Mouse (Mus musculus): ENCODE results near the gene Skap1. TPM values are rescaled to one million over a fixed set of nuclear protein-coding genes. Genes with fewer than 3 reads are reported as not detected.

The Skap1 gene
- total and polyA plus RNA-seq, 2 experiments from 2014 or later = 0.11 TPM; not detected in 1

DNA sequence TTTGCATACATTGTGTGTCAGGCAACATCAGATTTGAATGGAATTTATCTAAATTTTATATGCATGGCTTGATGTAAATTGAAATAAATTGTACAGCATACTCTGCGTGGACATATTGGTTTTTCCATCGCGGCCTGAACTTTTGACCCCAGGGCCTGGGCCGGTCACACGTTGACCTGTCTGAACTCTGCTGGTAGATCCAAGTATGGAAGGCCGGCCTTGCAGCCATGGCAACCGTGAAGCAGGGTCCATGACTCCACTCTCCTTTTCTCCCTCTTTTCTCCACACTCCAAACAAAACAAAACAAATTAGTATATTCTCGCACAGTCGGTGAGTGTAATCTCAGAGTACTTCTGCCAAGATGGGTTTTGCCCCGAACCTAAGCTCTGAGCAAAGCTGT, 118.2 kb downstream of the Skap1 start:
- H3K27ac ChIP-seq (ENCODE audit: low read depth) = no peak overlapping the region
- H3K36me3 ChIP-seq (replicated peaks; ENCODE audit: control insufficient read depth, insufficient read depth, low read length) = no peaks in the 10 kb centered on the region
- H3K9ac ChIP-seq (replicated peaks; ENCODE audit: low read depth, low read length) = no peak overlapping the region
- TF ChIP-seq CTCF (IDR thresholded peaks at IDR 0.05; ENCODE audit: low read depth) (no peak), EP300 (IDR thresholded peaks at IDR 0.05; ENCODE audit: low read depth) (no peak)
- H3K4me1 ChIP-seq (ENCODE audit: control insufficient read depth, insufficient read depth) = no peaks in the 10 kb centered on the region
- 56% methylated on average over 10 of the region's 10 CpGs for WGBS
- no peak overlapping the region for H3K4me3 ChIP-seq (ENCODE audit: low read depth, low read length)
- no peak overlapping the region for H3K4me2 ChIP-seq (ENCODE audit: low read depth, low read length)
- no peak for DNase-seq (ENCODE audit: low spot score)
- no peaks in the 10 kb centered on the region for H3K9me3 ChIP-seq (replicated peaks; ENCODE audit: control insufficient read depth, low read length)
- no peak for ATAC-seq (ENCODE audit: insufficient read depth, low read depth)
- peaks cover 20% of the 10 kb centered on the region for H3K27me3 ChIP-seq (ENCODE audit: control insufficient read depth, insufficient read depth, low read length)

DNA sequence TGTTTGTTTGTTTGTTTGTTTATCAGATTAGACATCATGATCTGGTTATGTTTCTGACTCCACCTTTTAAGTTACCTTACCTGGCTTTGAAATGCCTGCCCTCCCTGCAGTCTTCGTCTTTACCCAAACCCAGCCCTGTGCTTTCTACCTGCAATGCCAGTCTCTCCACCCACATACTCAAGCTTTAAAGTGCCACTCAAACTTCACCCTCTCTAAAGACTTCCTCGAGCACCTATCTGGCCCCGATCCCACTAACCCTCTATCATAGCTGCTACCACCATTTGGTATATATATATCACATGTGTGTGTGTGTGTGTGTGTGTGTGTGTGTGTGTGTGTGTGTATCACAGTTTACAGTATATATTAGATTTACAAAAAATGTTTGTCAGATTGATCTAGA, 125.4 kb downstream of the Skap1 start:
- Histone ChIP-seq H3K27me3 (ENCODE audit: control insufficient read depth, insufficient read depth, low read length) (0 out of 2 replicates have a peak, but pooled peaks cover 2% of the 10 kb centered on the region), H3K4me1 (ENCODE audit: control insufficient read depth, insufficient read depth) (no peaks in the 10 kb centered on the region), H3K36me3 (replicated peaks; ENCODE audit: control insufficient read depth, insufficient read depth, low read length) (no peaks in the 10 kb centered on the region), H3K4me3 (ENCODE audit: low read depth, low read length) (no peak overlapping the region), H3K4me2 (ENCODE audit: low read depth, low read length) (no peak overlapping the region), H3K9me3 (replicated peaks; ENCODE audit: control insufficient read depth, low read length) (no peaks in the 10 kb centered on the region), H3K27ac (ENCODE audit: low read depth) (no peak overlapping the region), H3K9ac (replicated peaks; ENCODE audit: low read depth, low read length) (no peak overlapping the region)
- 60% methylated on average over 3 of the region's 3 CpGs for WGBS
- no peak for DNase-seq (ENCODE audit: low spot score)
- ATAC-seq (ENCODE audit: insufficient read depth, low read depth) = no peak
- no peak for TF ChIP-seq EP300 (IDR thresholded peaks at IDR 0.05; ENCODE audit: low read depth)
- no peak for TF ChIP-seq CTCF (IDR thresholded peaks at IDR 0.05; ENCODE audit: low read depth)

DNA sequence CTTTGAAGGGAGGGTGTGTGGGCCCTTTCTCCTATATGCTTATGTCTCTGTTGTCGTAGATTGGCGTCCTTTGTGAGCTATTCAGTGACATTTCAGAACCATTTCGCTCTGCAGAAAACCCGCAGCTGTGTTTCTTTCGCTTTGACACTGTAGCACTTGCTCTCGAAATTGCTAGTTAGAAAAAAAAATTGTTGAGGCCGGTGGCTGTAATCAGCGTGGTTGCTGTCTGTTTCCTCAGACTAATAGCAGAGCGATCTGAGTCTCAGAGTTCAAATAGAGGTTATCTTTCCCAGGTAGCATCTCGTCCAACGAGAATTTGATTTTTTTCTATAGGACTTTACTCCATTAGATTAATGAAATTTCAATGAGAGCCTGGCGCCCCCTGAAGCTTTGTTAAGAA, 131.5 kb downstream of the Skap1 start:
- no peak overlapping the region for H3K27ac ChIP-seq (ENCODE audit: low read depth)
- no peak for DNase-seq (ENCODE audit: low spot score)
- no peaks in the 10 kb centered on the region for H3K27me3 ChIP-seq (ENCODE audit: control insufficient read depth, insufficient read depth, low read length)
- no peak overlapping the region for H3K4me3 ChIP-seq (ENCODE audit: low read depth, low read length)
- TF ChIP-seq CTCF (IDR thresholded peaks at IDR 0.05; ENCODE audit: low read depth) = no peak
- no peak for TF ChIP-seq EP300 (IDR thresholded peaks at IDR 0.05; ENCODE audit: low read depth)
- H3K4me2 ChIP-seq (ENCODE audit: low read depth, low read length) = peak overlapping the region; percentile 17; the same call in 1 of the 2 replicates
- ATAC-seq (ENCODE audit: insufficient read depth, low read depth) = no peak
- no peaks in the 10 kb centered on the region for H3K9me3 ChIP-seq (replicated peaks; ENCODE audit: control insufficient read depth, low read length)
- H3K4me1 ChIP-seq (ENCODE audit: control insufficient read depth, insufficient read depth) = no peaks in the 10 kb centered on the region
- no peaks in the 10 kb centered on the region for H3K36me3 ChIP-seq (replicated peaks; ENCODE audit: control insufficient read depth, insufficient read depth, low read length)
- no peak overlapping the region for H3K9ac ChIP-seq (replicated peaks; ENCODE audit: low read depth, low read length)
- 38% methylated on average over 12 of the region's 12 CpGs for WGBS

DNA sequence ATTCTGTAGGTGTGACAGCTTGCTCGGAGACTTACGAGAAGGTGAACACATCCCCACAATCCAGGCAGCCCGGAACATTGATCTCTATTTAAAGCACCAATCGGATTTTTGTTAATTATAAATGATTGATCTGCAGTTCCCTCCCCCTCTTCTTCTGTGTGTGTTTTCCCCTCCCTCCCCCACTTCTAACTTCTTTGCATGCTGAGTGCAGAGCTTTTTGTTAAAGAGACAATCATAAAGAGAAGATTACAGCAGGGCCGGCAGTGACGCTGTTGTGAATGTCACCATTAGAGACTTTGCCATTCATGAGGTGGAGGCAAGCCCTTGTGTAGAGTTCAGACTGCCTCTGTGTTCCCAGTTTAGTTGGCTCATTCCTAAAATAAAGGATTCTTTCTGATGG, 131.9 kb downstream of the Skap1 start:
- H3K9ac ChIP-seq (replicated peaks; ENCODE audit: low read depth, low read length) = no peak overlapping the region
- H3K27me3 ChIP-seq (ENCODE audit: control insufficient read depth, insufficient read depth, low read length) = no peaks in the 10 kb centered on the region
- no peaks in the 10 kb centered on the region for H3K36me3 ChIP-seq (replicated peaks; ENCODE audit: control insufficient read depth, insufficient read depth, low read length)
- H3K27ac ChIP-seq (ENCODE audit: low read depth) = no peak overlapping the region
- TF ChIP-seq CTCF (IDR thresholded peaks at IDR 0.05; ENCODE audit: low read depth) (no peak), EP300 (IDR thresholded peaks at IDR 0.05; ENCODE audit: low read depth) (no peak)
- H3K4me3 ChIP-seq (ENCODE audit: low read depth, low read length) = no peak overlapping the region
- WGBS = 28% methylated on average over 6 of the region's 6 CpGs
- DNase-seq (ENCODE audit: low spot score) = no peak
- H3K4me2 ChIP-seq (ENCODE audit: low read depth, low read length) = 0 out of 2 replicates have a peak overlapping the region, but pooled peaks have one; percentile 17
- H3K9me3 ChIP-seq (replicated peaks; ENCODE audit: control insufficient read depth, low read length) = no peaks in the 10 kb centered on the region
- ATAC-seq (ENCODE audit: insufficient read depth, low read depth) = no peak
- H3K4me1 ChIP-seq (ENCODE audit: control insufficient read depth, insufficient read depth) = no peaks in the 10 kb centered on the region

DNA sequence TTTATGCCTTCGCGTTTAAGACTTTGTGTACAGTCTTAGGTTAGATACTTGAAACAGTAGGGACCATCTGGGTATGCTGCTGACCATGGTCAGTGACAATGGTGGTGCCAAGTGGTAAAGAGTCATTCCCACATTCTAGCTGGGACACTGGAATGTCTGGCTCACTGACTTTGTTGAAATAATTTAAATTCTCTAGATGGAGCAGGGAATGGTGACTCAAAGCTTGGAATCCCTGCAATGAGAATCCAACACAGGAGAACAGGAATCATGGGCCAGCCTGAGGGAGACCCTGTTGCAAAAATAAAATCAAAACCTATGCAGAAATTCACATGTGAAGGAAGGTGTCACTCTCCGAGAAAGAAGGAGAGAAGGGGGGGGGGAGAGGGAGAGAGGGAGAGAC, 138.4 kb downstream of the Skap1 start:
- H3K27me3 ChIP-seq (ENCODE audit: control insufficient read depth, insufficient read depth, low read length) = no peaks in the 10 kb centered on the region

DNA sequence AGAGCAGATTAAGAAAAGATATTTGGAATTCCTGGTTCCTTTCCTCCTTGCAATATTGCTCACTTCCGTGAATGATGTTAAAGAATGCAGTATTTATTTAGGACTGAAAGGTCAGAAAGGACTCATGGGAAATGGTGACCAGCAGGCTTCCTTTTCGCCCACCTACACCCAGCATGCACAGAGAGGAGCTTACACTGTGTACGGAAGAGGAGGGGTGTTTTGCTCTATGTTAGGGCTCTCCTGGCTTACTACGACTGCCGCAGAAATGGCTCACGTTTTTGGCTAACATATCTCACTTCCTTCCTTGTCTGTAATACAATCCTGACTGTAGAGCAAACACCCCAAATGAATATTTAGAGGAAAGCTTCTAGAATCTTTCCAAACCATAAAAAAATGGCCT, 139.9 kb downstream of the Skap1 start:
- no peak for TF ChIP-seq EP300 (IDR thresholded peaks at IDR 0.05; ENCODE audit: low read depth)
- Histone ChIP-seq H3K36me3 (replicated peaks; ENCODE audit: control insufficient read depth, insufficient read depth, low read length) (no peaks in the 10 kb centered on the region), H3K27me3 (ENCODE audit: control insufficient read depth, insufficient read depth, low read length) (no peaks in the 10 kb centered on the region), H3K4me2 (ENCODE audit: low read depth, low read length) (no peak overlapping the region), H3K4me3 (ENCODE audit: low read depth, low read length) (no peak overlapping the region), H3K9me3 (replicated peaks; ENCODE audit: control insufficient read depth, low read length) (no peaks in the 10 kb centered on the region), H3K27ac (ENCODE audit: low read depth) (peak overlapping the region; percentile 60), H3K9ac (replicated peaks; ENCODE audit: low read depth, low read length) (no peak overlapping the region), H3K4me1 (ENCODE audit: control insufficient read depth, insufficient read depth) (peaks cover 16% of the 10 kb centered on the region)
- no peak for ATAC-seq (ENCODE audit: insufficient read depth, low read depth)
- 47% methylated on average over 6 of the region's 6 CpGs for WGBS
- no peak for DNase-seq (ENCODE audit: low spot score)

More for the DNA sequence above, 138.4 kb downstream of the Skap1 start:
- no peak overlapping the region for H3K4me2 ChIP-seq (ENCODE audit: low read depth, low read length)
- DNase-seq (ENCODE audit: low spot score) (no peak), ATAC-seq (ENCODE audit: insufficient read depth, low read depth) (no peak)
- whole genome bisulfite sequencing = 70% methylated on average over 3 of the region's 3 CpGs
- TF ChIP-seq CTCF (IDR thresholded peaks at IDR 0.05; ENCODE audit: low read depth) = no peak
- TF ChIP-seq EP300 (IDR thresholded peaks at IDR 0.05; ENCODE audit: low read depth) = no peak
- H3K4me3 ChIP-seq (ENCODE audit: low read depth, low read length) = no peak overlapping the region
- no peaks in the 10 kb centered on the region for H3K36me3 ChIP-seq (replicated peaks; ENCODE audit: control insufficient read depth, insufficient read depth, low read length)
- H3K4me1 ChIP-seq (ENCODE audit: control insufficient read depth, insufficient read depth) = peaks cover 16% of the 10 kb centered on the region
- no peaks in the 10 kb centered on the region for H3K9me3 ChIP-seq (replicated peaks; ENCODE audit: control insufficient read depth, low read length)
- no peak overlapping the region for H3K27ac ChIP-seq (ENCODE audit: low read depth)
- no peak overlapping the region for H3K9ac ChIP-seq (replicated peaks; ENCODE audit: low read depth, low read length)

All from heart, postnatal 0 days (tissue).